Mouse (Mus musculus) forebrain, embryonic 11.5 days (tissue): Measurements from ENCODE around the gene Gnb3. TPM values are rescaled to one million over a fixed set of nuclear protein-coding genes. Genes with fewer than 3 reads are reported as not detected.

Experiments
- ATAC-seq: fragments of 200-750 bp; cut with Nextera tagmentation; replicated peaks from 2 replicates; pipeline ENCODE4 v1.8.0; 2017; ENCODE audit warnings: moderate TSS enrichment; ENCODE audit not compliant: low FRiP score
- DNase-seq: peaks from one replicate; pipeline ENCODE4 v3.0.0-alpha.2; 2017; ENCODE audit warnings: low spot score
- H3K27ac ChIP-seq: fragments of 300-500 bp; sonication (generic); 2 replicates; pipeline ENCODE4 v1.5.1; 2014; ENCODE audit warnings: low read depth, low read length
- H3K27me3 ChIP-seq: fragments of 300-500 bp; sonication (generic); 2 replicates; pipeline ENCODE4 v1.6.1; 2014; ENCODE audit warnings: mild to moderate bottlenecking, low read length, mixed read lengths; ENCODE audit not compliant: control insufficient read depth, insufficient read depth
- H3K36me3 ChIP-seq: fragments of 300-500 bp; sonication (generic); 2 replicates; pipeline ENCODE4 v1.6.1; 2014; ENCODE audit warnings: mild to moderate bottlenecking, low read length, moderate library complexity, mixed read lengths; ENCODE audit not compliant: control insufficient read depth, insufficient read depth
- H3K4me1 ChIP-seq: fragments of 300-500 bp; sonication (generic); replicated peaks from 2 replicates; pipeline ENCODE4 v1.6.1; 2014; ENCODE audit warnings: low read length, mixed read lengths; ENCODE audit not compliant: control insufficient read depth, insufficient read depth
- H3K4me2 ChIP-seq: fragments of 300-500 bp; sonication (generic); 2 replicates; pipeline ENCODE4 v1.6.1; 2014; ENCODE audit warnings: low read depth, mild to moderate bottlenecking, low read length, moderate library complexity, mixed read lengths; ENCODE audit not compliant: severe bottlenecking
- H3K4me3 ChIP-seq: fragments of 300-500 bp; sonication (generic); 2 replicates; pipeline ENCODE4 v1.5.1; 2014; ENCODE audit warnings: low read depth, low read length
- H3K9ac ChIP-seq: fragments of 300-500 bp; sonication (generic); 2 replicates; pipeline ENCODE4 v1.6.1; 2014; ENCODE audit warnings: low read length
- H3K9me3 ChIP-seq: fragments of 300-500 bp; sonication (generic); 2 replicates; pipeline ENCODE4 v1.6.1; 2016; ENCODE audit warnings: low read length, mixed read lengths; ENCODE audit not compliant: control insufficient read depth
- WGBS: fragments of 180-500 bp; shearing (Covaris S2); extraction: QIAGEN DNeasy Blood & Tissue Kit; methylation state at CpG from one replicate; pipeline ENCODE4 v1.1.7; 2014; 5-methylcytosine and 5-hydroxymethylcytosine counted together
- polyA plus RNA-seq: library from polyadenylated mRNA; unstranded; fragments of >200 nt; fragmentation: Nextera tagmentation; extraction: Ambion mirVana; gene quantifications from 2 replicates; pipeline ENCODE4 v1.2.1, GENCODE M21; 2014

Gene Gnb3
- polyA plus RNA-seq, 1 experiment from 2014 or later, result 1.1 TPM

- Histone ChIP-seq H3K27me3 (no peaks in the 10 kb centered on the region), H3K9me3 (no peaks in the 10 kb centered on the region), H3K9ac (no peak overlapping the region), H3K36me3 (no peaks in the 10 kb centered on the region), H3K27ac (no peak overlapping the region), H3K4me1 (no peaks in the 10 kb centered on the region), H3K4me3 (no peak overlapping the region), H3K4me2 (no peak overlapping the region)
- DNase-seq (no peak), ATAC-seq (no peak)
- 91% methylated on average over 4 of the region's 4 CpGs for WGBS
Observed at GRCm38 (mm10) chr6:124789519-124789918, 50.6 kb downstream of the Gnb3 start.

GRCm38 (mm10) chr6:124787722-124788121 is 52.4 kb downstream of the Gnb3 start:
- H3K27me3 ChIP-seq, result no peaks in the 10 kb centered on the region
- no peak overlapping the region for H3K9ac ChIP-seq
- WGBS, result 83% methylated on average over 10 of the region's 10 CpGs
- ATAC-seq, result no peak
- H3K27ac ChIP-seq, result no peak overlapping the region
- no peak overlapping the region for H3K4me2 ChIP-seq
- H3K9me3 ChIP-seq, result no peaks in the 10 kb centered on the region
- no peak for DNase-seq
- no peaks in the 10 kb centered on the region for H3K4me1 ChIP-seq
- no peaks in the 10 kb centered on the region for H3K36me3 ChIP-seq
- no peak overlapping the region for H3K4me3 ChIP-seq

- no peak overlapping the region for H3K27ac ChIP-seq
- no peak overlapping the region for H3K4me2 ChIP-seq
- WGBS, result 59% methylated on average over 8 of the region's 8 CpGs
- DNase-seq (no peak), ATAC-seq (no peak)
- H3K9me3 ChIP-seq, result no peaks in the 10 kb centered on the region
- H3K4me1 ChIP-seq, result 0 out of 2 replicates have a peak, but pooled peaks cover 3% of the 10 kb centered on the region
- H3K36me3 ChIP-seq, result no peaks in the 10 kb centered on the region
- no peaks in the 10 kb centered on the region for H3K27me3 ChIP-seq
- H3K9ac ChIP-seq, result no peak overlapping the region
- H3K4me3 ChIP-seq, result no peak overlapping the region
Observed at GRCm38 (mm10) chr6:124786756-124787420, 53.2 kb downstream of the Gnb3 start.

Other genes with a start within 250 kb of the Gnb3 start
- gene C1s2, start 204.2 kb downstream of the Gnb3 start, polyA plus RNA-seq, result not detected in 2 replicates
- gene Lpcat3, start 177.2 kb downstream of the Gnb3 start, polyA plus RNA-seq, result 34.3 and 35.5 TPM in 2 replicates
- 227 and 228 TPM in 2 replicates for gene Emg1, start 128.1 kb downstream of the Gnb3 start, polyA plus RNA-seq
- 376 and 404 TPM in 2 replicates for gene Phb2, start 127.9 kb downstream of the Gnb3 start, polyA plus RNA-seq
- 4.8 and 4.9 TPM in 2 replicates for gene Ptpn6, start 101.6 kb downstream of the Gnb3 start, polyA plus RNA-seq
- gene Grcc10, start 98.9 kb downstream of the Gnb3 start, polyA plus RNA-seq, result 509 and 514 TPM in 2 replicates
- not detected in 2 replicates for gene Gm45234, start 84.3 kb downstream of the Gnb3 start, polyA plus RNA-seq
- 13.9 and 14.4 TPM in 2 replicates for gene Atn1, start 83.8 kb downstream of the Gnb3 start, polyA plus RNA-seq
- 5.8 and 6.0 TPM in 2 replicates for gene Eno2, start 70.6 kb downstream of the Gnb3 start, polyA plus RNA-seq
- 4.5 and 6.8 TPM in 2 replicates for gene Lrrc23, start 60.5 kb downstream of the Gnb3 start, polyA plus RNA-seq
- gene Spsb2, start 31.6 kb downstream of the Gnb3 start, polyA plus RNA-seq, result 7.5 and 8.4 TPM in 2 replicates
- 875 and 885 TPM in 2 replicates for gene Tpi1, start 26.0 kb downstream of the Gnb3 start, polyA plus RNA-seq
- 182 and 184 TPM in 2 replicates for gene Usp5, start 10.8 kb downstream of the Gnb3 start, polyA plus RNA-seq
- gene Cdca3, start 10.7 kb downstream of the Gnb3 start, polyA plus RNA-seq, result 276 and 307 TPM in 2 replicates
- gene P3h3, start 17.5 kb upstream of the Gnb3 start, polyA plus RNA-seq, result 17.3 and 17.8 TPM in 2 replicates
- 2.7 and 2.8 TPM in 2 replicates for gene Gpr162, start 23.7 kb upstream of the Gnb3 start, polyA plus RNA-seq
- gene Cd4, start 47.9 kb upstream of the Gnb3 start, polyA plus RNA-seq, result not detected in 2 replicates
- 2.3 and 2.5 TPM in 2 replicates for gene Lag3, start 71.4 kb upstream of the Gnb3 start, polyA plus RNA-seq
- gene Ptms, start 79.8 kb upstream of the Gnb3 start, polyA plus RNA-seq, result 369 and 455 TPM in 2 replicates
- gene Mlf2, start 91.1 kb upstream of the Gnb3 start, polyA plus RNA-seq, result 450 and 480 TPM in 2 replicates
- gene Cops7a, start 125.3 kb upstream of the Gnb3 start, polyA plus RNA-seq, result 111 and 122 TPM in 2 replicates
- 2.5 TPM in 2 replicates for gene Pianp, start 156.4 kb upstream of the Gnb3 start, polyA plus RNA-seq
- 9.0 and 10.2 TPM in 2 replicates for gene Zfp384, start 168.9 kb upstream of the Gnb3 start, polyA plus RNA-seq
- gene Ing4, start 199.5 kb upstream of the Gnb3 start, polyA plus RNA-seq, result 126 and 135 TPM in 2 replicates
- 14.6 and 15.8 TPM in 2 replicates for gene Acrbp, start 209.4 kb upstream of the Gnb3 start, polyA plus RNA-seq
- gene Lpar5, start 227.6 kb upstream of the Gnb3 start, polyA plus RNA-seq, result 0.21 and 0.36 TPM in 2 replicates